Mouse (Mus musculus): ENCODE results near the gene Ttc30a1. TPM values are rescaled to one million over a fixed set of nuclear protein-coding genes. Genes with fewer than 3 reads are reported as not detected.
"Not testable (repeated sequence)": the region's sequence is repeated elsewhere in the genome, so short reads cannot be mapped to it uniquely, and the experiment has no call there.

Ttc30a1 gene
- polyA plus RNA-seq, 1 experiment from 2014 or later, result 12.1 TPM

GRCm38 (mm10) chr2:75959183-75959849 lies 22.5 kb downstream of the Ttc30a1 start:
- Histone ChIP-seq H3K4me1 (ENCODE audit: control insufficient read depth, insufficient read depth, low read length) (peaks cover 17% of the 10 kb centered on the region; the same call in 1 of the 2 replicates), H3K4me2 (ENCODE audit: low read depth) (peak overlapping the region; percentile 31), H3K36me3 (ENCODE audit: control insufficient read depth, insufficient read depth, low read length) (no peaks in the 10 kb centered on the region), H3K9me3 (ENCODE audit: control insufficient read depth, low read length) (no peaks in the 10 kb centered on the region), H3K9ac (ENCODE audit: low read length) (no peak overlapping the region), H3K27ac (ENCODE audit: low read depth, low read length) (0 out of 2 replicates have a peak overlapping the region, but pooled peaks have one; percentile 31), H3K27me3 (ENCODE audit: control insufficient read depth, insufficient read depth, low read length) (no peaks in the 10 kb centered on the region), H3K4me3 (ENCODE audit: low read depth, low read length) (no peak overlapping the region)
- WGBS, result 34% methylated on average over 18 of the region's 18 CpGs
- ATAC-seq (ENCODE audit: insufficient read depth, low FRiP score, low TSS enrichment), result no peak
- DNase-seq (ENCODE audit: low spot score), result peak; percentile 46

GRCm38 (mm10) chr2:75955709-75956108 lies 26.1 kb downstream of the Ttc30a1 start:
- DNase-seq (ENCODE audit: low spot score) (no peak), ATAC-seq (ENCODE audit: insufficient read depth, low FRiP score, low TSS enrichment) (no peak)
- 60% methylated on average over 14 of the region's 14 CpGs for WGBS

GRCm38 (mm10) chr2:75953320-75953719 lies 28.4 kb downstream of the Ttc30a1 start:
- Histone ChIP-seq H3K9ac (ENCODE audit: low read length) (no peak overlapping the region), H3K4me2 (ENCODE audit: low read depth) (no peak overlapping the region), H3K4me3 (ENCODE audit: low read depth, low read length) (no peak overlapping the region), H3K9me3 (ENCODE audit: control insufficient read depth, low read length) (no peaks in the 10 kb centered on the region), H3K27ac (ENCODE audit: low read depth, low read length) (no peak overlapping the region), H3K4me1 (ENCODE audit: control insufficient read depth, insufficient read depth, low read length) (no peaks in the 10 kb centered on the region), H3K27me3 (ENCODE audit: control insufficient read depth, insufficient read depth, low read length) (no peaks in the 10 kb centered on the region), H3K36me3 (ENCODE audit: control insufficient read depth, insufficient read depth, low read length) (no peaks in the 10 kb centered on the region)
- DNase-seq (ENCODE audit: low spot score) (no peak), ATAC-seq (ENCODE audit: insufficient read depth, low FRiP score, low TSS enrichment) (no peak)
- 91% methylated on average over 5 of the region's 5 CpGs for WGBS

More at GRCm38 (mm10) chr2:75955709-75956108, 26.1 kb downstream of the Ttc30a1 start:
- H3K4me3 ChIP-seq (ENCODE audit: low read depth, low read length), result no peak overlapping the region
- peaks cover 7% of the 10 kb centered on the region; the same call in 1 of the 2 replicates for H3K4me1 ChIP-seq (ENCODE audit: control insufficient read depth, insufficient read depth, low read length)
- no peak overlapping the region for H3K27ac ChIP-seq (ENCODE audit: low read depth, low read length)
- no peaks in the 10 kb centered on the region for H3K36me3 ChIP-seq (ENCODE audit: control insufficient read depth, insufficient read depth, low read length)
- no peaks in the 10 kb centered on the region for H3K27me3 ChIP-seq (ENCODE audit: control insufficient read depth, insufficient read depth, low read length)
- no peak overlapping the region for H3K4me2 ChIP-seq (ENCODE audit: low read depth)
- no peaks in the 10 kb centered on the region for H3K9me3 ChIP-seq (ENCODE audit: control insufficient read depth, low read length)
- H3K9ac ChIP-seq (ENCODE audit: low read length), result no peak overlapping the region

GRCm38 (mm10) chr2:75950685-75951084 lies 31.1 kb downstream of the Ttc30a1 start:
- WGBS, result 86% methylated on average over 8 of the region's 8 CpGs
- no peaks in the 10 kb centered on the region for H3K27me3 ChIP-seq (ENCODE audit: control insufficient read depth, insufficient read depth, low read length)
- H3K4me3 ChIP-seq (ENCODE audit: low read depth, low read length), result no peak overlapping the region
- no peak for ATAC-seq (ENCODE audit: insufficient read depth, low FRiP score, low TSS enrichment)
- H3K4me2 ChIP-seq (ENCODE audit: low read depth), result no peak overlapping the region
- no peak for DNase-seq (ENCODE audit: low spot score)
- H3K36me3 ChIP-seq (ENCODE audit: control insufficient read depth, insufficient read depth, low read length), result no peaks in the 10 kb centered on the region
- no peaks in the 10 kb centered on the region for H3K4me1 ChIP-seq (ENCODE audit: control insufficient read depth, insufficient read depth, low read length)
- no peak overlapping the region for H3K27ac ChIP-seq (ENCODE audit: low read depth, low read length)
- no peaks in the 10 kb centered on the region for H3K9me3 ChIP-seq (ENCODE audit: control insufficient read depth, low read length)
- no peak overlapping the region for H3K9ac ChIP-seq (ENCODE audit: low read length)

GRCm38 (mm10) chr2:75938117-75939063 lies 43.4 kb downstream of the Ttc30a1 start, which contains the start of gene Ttc30b:
Gene Ttc30b, minus strand, starts transcription at chr2:75938585.
- Histone ChIP-seq H3K4me2 (ENCODE audit: low read depth) (peak within 1 kb of the TSS; percentile 59), H3K4me3 (ENCODE audit: low read depth, low read length) (peak within 1 kb of the TSS; percentile 49), H3K36me3 (ENCODE audit: control insufficient read depth, insufficient read depth, low read length) (no peaks in the 10 kb centered on the region), H3K27ac (ENCODE audit: low read depth, low read length) (0 out of 2 replicates have a peak within 1 kb of the TSS, but pooled peaks have one; percentile 44), H3K4me1 (ENCODE audit: control insufficient read depth, insufficient read depth, low read length) (no peaks in the 10 kb centered on the region), H3K9me3 (ENCODE audit: control insufficient read depth, low read length) (no peaks in the 10 kb centered on the region), H3K27me3 (ENCODE audit: control insufficient read depth, insufficient read depth, low read length) (no peaks in the 10 kb centered on the region), H3K9ac (ENCODE audit: low read length) (peak within 1 kb of the TSS; percentile 71)
- ATAC-seq (ENCODE audit: insufficient read depth, low FRiP score, low TSS enrichment) (peak; percentile 82), DNase-seq (ENCODE audit: low spot score) (peak; percentile 77)
- WGBS, result 5% methylated on average over 35 of the region's 42 CpGs

- H3K36me3 ChIP-seq (ENCODE audit: control insufficient read depth, insufficient read depth, low read length); DNase-seq (ENCODE audit: low spot score); H3K27ac ChIP-seq (ENCODE audit: low read depth, low read length); H3K4me1 ChIP-seq (ENCODE audit: control insufficient read depth, insufficient read depth, low read length); H3K27me3 ChIP-seq (ENCODE audit: control insufficient read depth, insufficient read depth, low read length); H3K9me3 ChIP-seq (ENCODE audit: control insufficient read depth, low read length); H3K9ac ChIP-seq (ENCODE audit: low read length): not testable (repeated sequence)
- H3K4me3 ChIP-seq (ENCODE audit: low read depth, low read length), result peak overlapping the region; percentile 49
- WGBS, result 63% methylated on average over 15 of the region's 17 CpGs
- ATAC-seq (ENCODE audit: insufficient read depth, low FRiP score, low TSS enrichment), result peak; percentile 48
- H3K4me2 ChIP-seq (ENCODE audit: low read depth), result peak overlapping the region; percentile 59
These were observed 44.1 kb downstream of the Ttc30a1 start for GRCm38 (mm10) chr2:75937520-75938116.

GRCm38 (mm10) chr2:75936685-75937084 lies 45.1 kb downstream of the Ttc30a1 start:
- H3K4me2 ChIP-seq (ENCODE audit: low read depth); DNase-seq (ENCODE audit: low spot score); H3K4me3 ChIP-seq (ENCODE audit: low read depth, low read length); H3K9ac ChIP-seq (ENCODE audit: low read length); H3K27me3 ChIP-seq (ENCODE audit: control insufficient read depth, insufficient read depth, low read length); H3K36me3 ChIP-seq (ENCODE audit: control insufficient read depth, insufficient read depth, low read length); H3K9me3 ChIP-seq (ENCODE audit: control insufficient read depth, low read length); H3K4me1 ChIP-seq (ENCODE audit: control insufficient read depth, insufficient read depth, low read length); ATAC-seq (ENCODE audit: insufficient read depth, low FRiP score, low TSS enrichment); H3K27ac ChIP-seq (ENCODE audit: low read depth, low read length): not testable (repeated sequence)
- WGBS, result 96% methylated on average over 2 of the region's 2 CpGs

- DNase-seq (ENCODE audit: low spot score) (no peak), ATAC-seq (ENCODE audit: insufficient read depth, low FRiP score, low TSS enrichment) (no peak)
- no peak overlapping the region for H3K9ac ChIP-seq (ENCODE audit: low read length)
- H3K27ac ChIP-seq (ENCODE audit: low read depth, low read length), result no peak overlapping the region
- no peak overlapping the region for H3K4me3 ChIP-seq (ENCODE audit: low read depth, low read length)
- no peaks in the 10 kb centered on the region for H3K9me3 ChIP-seq (ENCODE audit: control insufficient read depth, low read length)
- H3K4me1 ChIP-seq (ENCODE audit: control insufficient read depth, insufficient read depth, low read length), result no peaks in the 10 kb centered on the region
- no peak overlapping the region for H3K4me2 ChIP-seq (ENCODE audit: low read depth)
- H3K36me3 ChIP-seq (ENCODE audit: control insufficient read depth, insufficient read depth, low read length), result no peaks in the 10 kb centered on the region
- 49% methylated on average over 7 of the region's 7 CpGs for WGBS
- no peaks in the 10 kb centered on the region for H3K27me3 ChIP-seq (ENCODE audit: control insufficient read depth, insufficient read depth, low read length)
These were observed 48.2 kb downstream of the Ttc30a1 start for GRCm38 (mm10) chr2:75933541-75933940.
